Mouse (Mus musculus): ENCODE data around the gene Lrrc15.
A peak's percentile ranks its signal among the peaks of the same experiment; 100 is the strongest.

The Lrrc15 gene

GRCm38 (mm10) chr16:30236091-30236699 is 46.9 kb downstream of the Lrrc15 start:
- peak; percentile 45 to 83 for DNase-seq (ENCODE audit: low spot score in 2 of 2)

DNA sequence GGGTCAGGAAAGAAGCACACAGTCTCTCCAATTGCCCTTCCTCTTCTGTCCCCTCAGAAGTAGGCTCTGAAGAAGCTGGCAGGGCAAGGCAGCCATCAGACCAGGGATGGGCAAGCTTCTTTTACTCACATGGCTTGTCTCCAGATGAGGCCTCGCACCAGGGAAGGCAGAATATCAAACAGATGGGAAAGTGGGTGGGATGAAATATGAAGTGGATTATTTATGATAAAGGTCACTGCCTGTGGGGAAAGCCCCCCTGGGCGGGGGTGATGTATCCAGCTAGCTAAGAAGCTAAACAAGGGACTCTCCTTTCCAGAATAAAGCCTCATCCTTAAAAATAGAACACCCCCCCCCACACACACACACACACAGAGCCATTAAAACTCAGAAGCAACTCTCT is 47.5 kb downstream of the Lrrc15 start:
- peak in 1 of 2 experiments; percentile 20 for DNase-seq (ENCODE audit: low spot score in 2 of 2)

- no peak for DNase-seq (ENCODE audit: low spot score in 2 of 2)
These were observed 48.2 kb downstream of the Lrrc15 start for GRCm38 (mm10) chr16:30234636-30235546.

DNA sequence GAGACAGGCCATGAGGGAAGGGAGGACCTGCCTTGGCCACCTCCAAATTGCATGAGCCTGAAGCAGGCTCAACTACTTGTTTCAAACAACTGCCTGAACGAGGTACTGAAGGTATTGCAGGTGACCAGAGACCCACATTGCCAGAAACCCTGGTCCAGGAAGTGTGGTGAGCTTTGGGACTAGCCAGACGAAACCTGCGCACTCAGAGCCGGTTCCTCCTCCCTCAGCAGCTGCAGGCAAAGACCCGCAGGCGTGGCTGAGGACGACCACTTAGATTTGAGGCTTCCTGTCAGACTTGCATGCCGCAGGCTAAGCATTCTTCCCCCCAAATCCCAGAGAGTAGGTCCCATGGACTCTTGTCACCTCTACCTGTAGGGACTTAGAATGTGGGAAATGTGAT is 49.0 kb downstream of the Lrrc15 start:
- no peak for DNase-seq (ENCODE audit: low spot score in 2 of 2)

DNA sequence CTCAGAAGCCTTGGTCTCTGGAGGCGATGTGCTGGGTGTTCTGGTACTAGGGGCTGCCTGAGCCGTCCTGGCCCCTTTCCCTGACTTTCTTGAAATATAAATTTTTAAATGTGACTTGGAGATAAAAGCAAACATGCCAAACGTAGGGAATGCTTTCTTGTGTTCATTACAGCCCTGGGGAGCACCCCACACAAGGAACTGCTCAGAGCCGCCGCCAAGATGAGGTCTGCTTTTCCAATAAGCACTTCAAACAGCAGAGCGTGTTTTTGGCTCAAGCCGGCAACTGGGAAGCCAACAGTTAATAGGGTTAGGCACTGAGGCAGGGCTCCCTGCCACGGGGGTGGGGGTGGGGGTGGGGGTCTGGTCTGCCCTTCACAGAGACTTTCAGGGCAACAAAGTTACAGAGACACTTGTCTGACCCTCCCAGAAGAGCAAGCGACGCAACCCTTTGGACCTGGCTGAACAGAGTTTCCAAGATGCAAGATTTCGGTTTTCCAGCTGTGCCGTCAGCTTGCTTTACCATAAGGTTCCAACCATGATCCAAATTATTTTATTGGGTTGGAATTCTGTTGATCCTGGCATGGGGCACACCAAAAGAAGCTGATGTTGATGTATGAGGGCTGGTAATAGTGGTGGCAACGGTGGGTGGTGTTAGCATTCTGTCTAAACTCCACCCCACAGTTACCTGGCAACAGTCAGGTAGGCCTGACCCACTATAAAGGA is 51.0 kb downstream of the Lrrc15 start:
- DNase-seq (ENCODE audit: low spot score in 2 of 2): no peak

DNA sequence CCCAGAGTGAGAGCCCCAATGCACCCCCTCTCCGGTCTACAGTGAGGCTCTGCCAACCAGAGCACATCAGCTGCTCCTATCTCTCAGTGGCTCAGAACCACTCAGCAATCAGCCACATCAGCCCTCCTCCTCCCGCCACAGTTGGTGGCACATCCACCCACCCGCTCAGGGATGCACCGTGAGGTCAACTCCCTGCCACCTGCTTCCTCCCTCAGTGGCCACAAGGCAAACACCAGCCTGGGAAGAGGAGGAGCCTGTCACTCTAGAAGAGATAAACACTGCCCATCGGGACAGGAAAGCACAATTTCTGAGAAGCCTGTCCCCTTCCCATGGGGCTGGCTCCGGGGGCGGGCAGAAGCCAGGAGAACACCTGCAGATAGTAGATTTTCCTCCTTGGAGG is 55.7 kb downstream of the Lrrc15 start:
- DNase-seq (ENCODE audit: low spot score in 2 of 2): no peak

DNA sequence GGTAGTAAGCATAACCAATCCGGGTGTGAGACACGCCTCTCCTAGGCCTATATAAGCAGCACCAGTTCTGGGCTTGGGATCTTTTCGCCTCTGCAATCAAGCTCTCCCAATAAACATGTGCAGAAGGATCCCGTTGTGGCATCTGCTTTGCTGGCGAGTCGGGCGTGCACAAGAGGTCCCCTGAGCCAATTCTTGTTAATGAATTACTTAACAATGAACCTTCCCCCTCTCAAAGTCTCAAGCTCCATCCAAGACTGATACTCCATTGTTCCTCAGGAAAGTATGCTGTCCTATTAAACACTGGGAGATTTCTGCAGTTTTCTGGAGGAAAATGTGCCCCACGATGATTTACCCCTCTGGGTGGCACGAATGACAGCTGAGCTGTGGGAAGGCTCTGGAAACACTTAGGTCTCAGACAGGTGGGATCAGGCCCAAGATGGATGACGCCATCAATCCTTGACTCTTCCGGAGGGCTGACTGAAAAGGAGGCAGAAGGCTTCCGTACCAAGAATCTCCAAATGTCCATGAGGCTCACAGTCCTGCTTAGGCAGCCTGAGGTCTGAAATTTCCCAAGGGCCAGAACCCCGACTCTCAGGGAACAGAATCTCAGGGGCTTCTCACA is 61.8 kb downstream of the Lrrc15 start:
- no peak for DNase-seq (ENCODE audit: low spot score in 2 of 2)
